In genomic region chr19:36808426-36809105, GRCm38 (mm10) we compare ENCODE assay signal across 11 mouse cellular contexts. TPM values are rescaled to one million over a fixed set of nuclear protein-coding genes. Genes with fewer than 3 reads are reported as not detected.
DNase-seq lines count a peak whose midpoint lies in the region; ATAC-seq and TF ChIP-seq lines count a peak whose summit lies in the region.
"Had no signal": no experiment of that assay in that cellular context is flagged by ENCODE, and none has a peak within 500 bp of the region (broad histone marks: within the 10 kb centered on the region; RNA-seq: fewer than 3 reads in every experiment).

No protein-coding gene starts in this region.

- 55% methylated on average over 21 of the region's 21 CpGs for WGBS in heart, embryonic 16.5 days
- 58% methylated on average over 21 of the region's 21 CpGs for WGBS in liver, postnatal 0 days (ENCODE audit: insufficient replicate concordance)

- DNase-seq in heart, adult 9 months (ENCODE audit: low spot score in 2 of 2) = no peak
- DNase-seq in adrenal gland, postnatal 25 days = peak; percentile 65
- DNase-seq in kidney, adult 9 months = peak; percentile 90
- DNase-seq in liver, postnatal 0 days = peak; percentile 46
- DNase-seq in urinary bladder, postnatal 25 days (ENCODE audit: low spot score) = no peak
- DNase-seq in layer of hippocampus, adult 11-12 months (ENCODE audit: low spot score) = no peak
- no peak for DNase-seq in thymus, postnatal 14 days
- DNase-seq: cerebellum, postnatal 36 days; forebrain, postnatal 0 days had no signal

- no peak for ATAC-seq in heart, embryonic 16.5 days (replicated peaks; ENCODE audit: extremely low read depth, insufficient read depth, low FRiP score)
- ATAC-seq in liver, postnatal 0 days = peak; percentile 88

- no peaks in the 10 kb centered on the region for H3K27me3 ChIP-seq in heart, embryonic 16.5 days (ENCODE audit: control insufficient read depth, insufficient read depth, low read length)
- H3K27me3 ChIP-seq in liver, postnatal 0 days (ENCODE audit: insufficient read depth, low read length) = no peaks in the 10 kb centered on the region

- no peaks in the 10 kb centered on the region for H3K9me3 ChIP-seq in heart, embryonic 16.5 days (replicated peaks; ENCODE audit: control insufficient read depth, low read length)
- H3K9me3 ChIP-seq in liver, postnatal 0 days (ENCODE audit: low read length) = no peaks in the 10 kb centered on the region

- no peaks in the 10 kb centered on the region for H3K36me3 ChIP-seq in heart, embryonic 16.5 days (ENCODE audit: control insufficient read depth, insufficient read depth)
- H3K36me3 ChIP-seq in liver, postnatal 0 days (replicated peaks; ENCODE audit: insufficient read depth, low read length) = no peaks in the 10 kb centered on the region

- no peak for TF ChIP-seq EP300 in liver, postnatal 0 days (IDR thresholded peaks at IDR 0.05; ENCODE audit: low read depth)

- peak overlapping the region; percentile 40 for H3K4me2 ChIP-seq in heart, embryonic 16.5 days (ENCODE audit: low read depth, low read length)
- H3K4me2 ChIP-seq in liver, postnatal 0 days (ENCODE audit: low read depth, low read length) = peak overlapping the region; percentile 45

- H3K4me3 ChIP-seq in heart, embryonic 16.5 days (ENCODE audit: low read length) = peak overlapping the region; percentile 8; the same call in 1 of the 2 replicates
- 0 out of 2 replicates have a peak overlapping the region, but pooled peaks have one; percentile 15 for H3K4me3 ChIP-seq in liver, postnatal 0 days (ENCODE audit: low read depth, low read length)

- TF ChIP-seq CTCF in liver, postnatal 0 days (IDR thresholded peaks at IDR 0.05; ENCODE audit: low read depth) = no peak

- H3K27ac ChIP-seq in heart, embryonic 16.5 days (ENCODE audit: low read length) = no peak overlapping the region
- peak overlapping the region; percentile 53 for H3K27ac ChIP-seq in liver, postnatal 0 days (ENCODE audit: low read depth)
- H3K27ac ChIP-seq: macrophage had no signal

- peak overlapping the region; percentile 20; the same call in 1 of the 2 replicates for H3K9ac ChIP-seq in heart, embryonic 16.5 days (ENCODE audit: low read length)
- H3K9ac ChIP-seq in liver, postnatal 0 days (replicated peaks) = no peak overlapping the region
- H3K9ac ChIP-seq: forebrain, postnatal 0 days had no signal

- no peaks in the 10 kb centered on the region for H3K4me1 ChIP-seq in heart, embryonic 16.5 days (ENCODE audit: control insufficient read depth, insufficient read depth, low read length)
- H3K4me1 ChIP-seq in liver, postnatal 0 days (ENCODE audit: insufficient read depth) = no peaks in the 10 kb centered on the region; the same call in 1 of the 2 replicates

RNA-seq across cellular contexts. Expression of gene Tnks2, which starts 25.5 kb away (rescaled TPM):
- polyA plus RNA-seq in heart, embryonic 16.5 days (2015; fragmentation: Nextera tagmentation; extraction: Ambion mirVana) = 25.8 and 36.0 TPM in 2 replicates
- total RNA-seq in adrenal gland, postnatal 25 days (2021) = 109 and 135 TPM in 2 replicates
- polyA plus RNA-seq in liver, postnatal 0 days (2015; fragmentation: Nextera tagmentation; extraction: Ambion mirVana) = 9.3 and 9.8 TPM in 2 replicates

Comparison
In these comparisons a context has a peak if more than half of its experiments do, and no peak if none do; other contexts are left out.
1. DNase-seq: peak in adrenal gland, postnatal 25 days (single experiment), kidney, adult 9 months (single experiment) and liver, postnatal 0 days (single experiment); none in heart, adult 9 months (0 of 2), urinary bladder, postnatal 25 days (single experiment), layer of hippocampus, adult 11-12 months (single experiment) and thymus, postnatal 14 days (single experiment).